Mouse (Mus musculus): Measurements from ENCODE around the gene Gucd1. TPM values are rescaled to one million over a fixed set of nuclear protein-coding genes. Genes with fewer than 3 reads are reported as not detected.

The Gucd1 gene
- total RNA-seq, 1 experiment from 2014 or later: 28.8 TPM

DNA sequence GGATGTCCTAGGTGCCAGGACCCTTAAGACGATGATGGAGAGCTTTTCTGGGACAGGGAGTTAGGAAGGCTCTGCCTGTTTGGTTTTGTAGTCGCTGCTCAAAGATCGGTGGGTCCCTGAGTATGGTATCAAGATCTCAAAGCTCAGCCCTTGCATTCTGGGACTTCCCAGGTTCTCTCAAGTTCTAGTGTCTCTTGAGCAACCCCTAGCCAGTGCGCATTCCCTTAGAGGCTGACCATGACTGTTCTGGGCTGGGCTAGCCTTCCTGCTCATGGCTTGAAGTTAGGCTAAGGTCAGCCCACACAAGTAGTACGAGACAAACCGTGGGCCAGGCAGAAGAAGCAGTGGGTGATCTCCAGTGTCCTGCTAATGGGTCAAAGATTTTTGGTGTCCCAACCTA, 199.6 kb downstream of the Gucd1 start:
- no peak for DNase-seq

GRCm38 (mm10) chr10:75316908-75317761, 200.6 kb downstream of the Gucd1 start:
- peak; percentile 72 for DNase-seq

- no peak for DNase-seq
These were observed 201.1 kb downstream of the Gucd1 start, which contains the start of gene Adora2a for GRCm38 (mm10) chr10:75316872-75316907. Adora2a (plus strand) TSS chr10:75316877.

GRCm38 (mm10) chr10:75316472-75316871, 201.3 kb downstream of the Gucd1 start:
- no peak for DNase-seq

GRCm38 (mm10) chr10:75315756-75316155, 202.0 kb downstream of the Gucd1 start:
- DNase-seq: no peak

- peak; percentile 41 for DNase-seq
These were observed 203.4 kb downstream of the Gucd1 start for GRCm38 (mm10) chr10:75314190-75314980.

DNA sequence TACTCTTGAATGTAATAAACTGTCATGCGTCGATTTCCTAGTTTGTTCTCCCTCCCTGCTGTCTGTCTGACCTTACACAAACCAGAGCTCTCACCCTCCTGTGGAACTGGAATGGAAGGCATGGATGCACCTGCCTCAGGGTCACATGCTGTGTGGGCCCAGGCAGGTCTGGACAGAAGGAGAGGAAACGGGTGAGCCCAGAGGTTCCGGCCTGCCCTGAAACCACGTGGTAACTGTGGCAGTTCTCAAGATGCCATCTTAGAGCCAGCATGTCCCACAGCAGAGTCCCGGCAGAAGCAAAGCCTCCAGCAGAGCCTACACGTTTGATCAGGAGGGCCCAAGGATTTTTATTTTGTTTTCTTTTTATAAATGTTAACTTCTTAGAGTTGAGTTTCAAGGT, 205.4 kb downstream of the Gucd1 start:
- DNase-seq: no peak

DNA sequence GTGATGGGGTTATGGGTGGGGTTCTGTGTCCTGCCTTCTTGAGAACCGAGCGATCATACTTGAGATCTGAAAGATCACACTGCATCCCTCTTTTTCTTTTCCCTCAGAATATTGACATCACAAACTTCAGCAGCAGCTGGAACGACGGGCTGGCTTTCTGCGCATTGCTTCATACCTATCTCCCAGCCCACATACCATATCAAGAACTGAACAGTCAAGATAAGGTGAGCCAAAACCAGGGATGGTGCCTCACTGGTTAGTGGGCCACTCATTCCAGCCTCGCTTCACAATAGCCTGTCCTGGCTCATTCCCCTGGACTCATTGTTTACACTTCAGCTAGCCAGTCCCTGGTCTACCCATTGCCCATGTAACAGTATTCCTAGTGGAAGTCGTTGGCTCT, 210.6 kb downstream of the Gucd1 start:
- DNase-seq: no peak

GRCm38 (mm10) chr10:75304413-75304812, 213.4 kb downstream of the Gucd1 start:
- DNase-seq: no peak

- no peak for DNase-seq
These were observed 213.7 kb downstream of the Gucd1 start for GRCm38 (mm10) chr10:75304049-75304405.

GRCm38 (mm10) chr10:75303324-75304048, 214.3 kb downstream of the Gucd1 start:
- DNase-seq: no peak

- DNase-seq: no peak
These were observed 215.2 kb downstream of the Gucd1 start for GRCm38 (mm10) chr10:75302536-75302935.

DNA sequence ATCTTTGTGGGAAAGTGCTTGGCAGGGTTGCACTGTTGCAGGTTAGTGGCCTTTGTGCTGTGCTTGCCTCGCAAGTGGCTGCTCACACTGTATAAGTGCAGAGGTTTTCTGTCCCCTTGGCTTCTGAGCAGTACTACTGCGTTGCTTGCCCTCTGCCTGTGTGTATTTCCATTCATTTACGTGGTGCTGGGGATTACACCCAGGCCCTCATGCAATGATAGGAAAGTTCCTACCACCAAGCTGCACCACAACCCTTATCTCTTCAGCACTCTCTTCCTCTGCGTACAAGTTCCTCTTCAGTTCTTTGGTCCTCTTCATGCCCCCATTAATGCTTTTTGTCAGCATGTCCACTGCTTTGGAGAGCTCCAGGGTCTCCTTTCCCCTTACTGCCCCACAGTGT, 215.8 kb downstream of the Gucd1 start:
- no peak for DNase-seq

- DNase-seq: no peak
These were observed 216.5 kb downstream of the Gucd1 start for GRCm38 (mm10) chr10:75301195-75301806.

Other genes with a start within 250 kb of the Gucd1 start
- gene Adora2a, start 201.1 kb downstream of the Gucd1 start, total RNA-seq (2021): 3.4 and 4.3 TPM in 2 replicates
- gene Upb1, start 116.9 kb downstream of the Gucd1 start, total RNA-seq (2021): 0.36 and 3.0 TPM in 2 replicates
- gene Snrpd3, start 421 bp downstream of the Gucd1 start, total RNA-seq (2021): 82.5 and 104 TPM in 2 replicates
- 0.67 TPM in 1 of 2 replicates, not detected in the other for gene Lrrc75b, start 42.4 kb upstream of the Gucd1 start, total RNA-seq (2021)
- gene Ggt1, start 43.6 kb upstream of the Gucd1 start, total RNA-seq (2021): not detected in 2 replicates
- 5.9 and 6.8 TPM in 2 replicates for gene Ggt5, start 71.4 kb upstream of the Gucd1 start, total RNA-seq (2021)
- gene Susd2, start 126.0 kb upstream of the Gucd1 start, total RNA-seq (2021): 5.9 and 8.9 TPM in 2 replicates
- 34.3 and 40.7 TPM in 2 replicates for gene Cabin1, start 246.4 kb upstream of the Gucd1 start, total RNA-seq (2021)